Mouse (Mus musculus) layer of hippocampus, adult 2 months (tissue): Measurements from ENCODE around the gene Nox3. TPM values are rescaled to one million over a fixed set of nuclear protein-coding genes. Genes with fewer than 3 reads are reported as not detected.

Source experiments
- DNase-seq, 2 experiments: peaks; one replicate each; pipeline ENCODE4 v3.0.0; 2022; ENCODE audit warnings: low spot score in 2 of 2
- H3K27ac ChIP-seq: fragments of 200-600 bp; 2 replicates; pipeline ENCODE4 v1.8.1; 2022
- H3K4me3 ChIP-seq: fragments of 200-600 bp; 2 replicates; pipeline ENCODE4 v1.8.1; 2022; ENCODE audit warnings: mild to moderate bottlenecking
- CTCF ChIP-seq: fragments of 200-600 bp; conservative IDR thresholded peaks from 2 replicates; pipeline ENCODE4 v1.8.1; 2022; ENCODE audit warnings: antibody characterized with exemption, mild to moderate bottlenecking, moderate library complexity
- long read RNA-seq, 2 experiments: library from polyadenylated mRNA; stranded (forward); transcript quantifications; one replicate each; pipeline ENCODE4 v2.0.0; 2021; ENCODE audit warnings: borderline mapping rate in 2 of 2
- total RNA-seq, 2 experiments: library from RNA; stranded (reverse); gene quantifications; 2 replicates each; pipeline ENCODE4 v1.2.3; 2021

The Nox3 gene
- total RNA-seq = not detected
- long read RNA-seq, experiment 1 = 0 reads
- long read RNA-seq, experiment 2 = 0 reads

DNA sequence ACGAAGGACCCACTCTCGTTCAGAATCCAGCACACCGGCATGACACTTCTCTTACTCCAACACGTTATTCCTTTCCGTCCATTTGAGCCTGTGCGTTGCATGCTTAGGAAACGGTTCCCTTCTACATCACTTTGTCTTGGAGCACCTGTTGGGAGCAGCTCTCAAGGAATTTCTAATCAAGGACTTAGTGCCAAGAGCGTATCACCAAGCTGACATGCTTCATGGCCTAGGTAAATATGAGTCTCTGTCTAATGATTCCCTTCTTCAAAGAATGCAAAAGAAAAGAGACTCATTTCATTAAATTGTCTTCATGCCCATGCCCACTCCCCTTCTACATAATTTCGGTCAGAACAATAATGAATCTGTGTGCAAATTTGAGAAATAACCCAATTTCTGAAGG, at the start of gene Nox3:
Gene Nox3 (minus strand): TSS at position 101 of the 400 bp plus-strand sequence.
- no peak within 1 kb of the TSS for H3K27ac ChIP-seq
- no peak within 1 kb of the TSS for H3K4me3 ChIP-seq
- DNase-seq = no peak
- TF ChIP-seq CTCF = no peak

- no peak for TF ChIP-seq CTCF
- Histone ChIP-seq H3K27ac (no peak overlapping the region), H3K4me3 (no peak overlapping the region)
- no peak for DNase-seq
Observed at GRCm38 (mm10) chr17:3744402-3744801, 48.3 kb upstream of the Nox3 start.

- no peak for TF ChIP-seq CTCF
- no peak overlapping the region for H3K4me3 ChIP-seq
- H3K27ac ChIP-seq = no peak overlapping the region
- DNase-seq = peak in 1 of 2 experiments; percentile 11
Observed at GRCm38 (mm10) chr17:3736936-3737335, 40.9 kb upstream of the Nox3 start.

DNA sequence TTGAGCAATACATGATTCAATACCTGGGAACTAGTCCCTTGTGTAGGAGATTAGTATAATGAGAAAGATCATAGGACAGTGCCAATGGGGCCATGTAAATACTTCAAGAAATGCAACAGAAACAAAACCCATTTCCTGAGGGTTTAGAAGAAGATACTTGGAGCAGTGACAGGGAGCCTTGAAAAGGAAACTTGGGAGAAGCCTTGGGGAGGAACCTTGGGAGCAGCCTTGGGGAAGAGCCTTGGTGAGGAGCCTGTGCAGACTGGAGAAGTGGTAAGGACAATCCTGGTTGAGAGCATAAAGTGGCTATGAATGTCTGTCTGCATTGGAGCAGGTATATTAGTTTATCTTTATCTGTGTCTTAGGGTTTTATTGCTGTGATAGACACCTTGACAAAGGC, 38.2 kb upstream of the Nox3 start:
- no peak for DNase-seq
- TF ChIP-seq CTCF = no peak
- no peak overlapping the region for H3K4me3 ChIP-seq
- H3K27ac ChIP-seq = no peak overlapping the region

- TF ChIP-seq CTCF = no peak
- Histone ChIP-seq H3K27ac (no peak overlapping the region), H3K4me3 (no peak overlapping the region)
- no peak for DNase-seq
Observed at GRCm38 (mm10) chr17:3705350-3705930, 9.4 kb upstream of the Nox3 start.

DNA sequence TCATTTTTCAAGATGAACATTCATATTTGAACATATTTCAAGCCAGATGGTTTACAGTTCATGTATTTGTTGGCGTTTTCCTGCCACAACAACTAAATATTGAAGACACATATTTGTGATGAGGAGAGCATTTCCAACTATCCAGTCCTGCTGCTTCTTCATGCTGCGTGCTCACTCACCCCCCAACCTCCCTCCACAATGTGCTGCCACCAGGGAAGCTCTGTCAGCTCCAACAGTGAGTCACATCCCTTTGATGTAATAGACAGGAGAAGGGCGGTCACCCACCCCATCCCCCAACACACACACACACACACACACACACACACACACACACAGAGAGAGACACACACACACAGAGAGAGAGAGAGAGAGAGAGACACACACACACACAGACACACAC, 6.3 kb upstream of the Nox3 start:
- no peak overlapping the region for H3K27ac ChIP-seq
- no peak for TF ChIP-seq CTCF
- peak; percentile 17 to 47 for DNase-seq
- H3K4me3 ChIP-seq = no peak overlapping the region

DNA sequence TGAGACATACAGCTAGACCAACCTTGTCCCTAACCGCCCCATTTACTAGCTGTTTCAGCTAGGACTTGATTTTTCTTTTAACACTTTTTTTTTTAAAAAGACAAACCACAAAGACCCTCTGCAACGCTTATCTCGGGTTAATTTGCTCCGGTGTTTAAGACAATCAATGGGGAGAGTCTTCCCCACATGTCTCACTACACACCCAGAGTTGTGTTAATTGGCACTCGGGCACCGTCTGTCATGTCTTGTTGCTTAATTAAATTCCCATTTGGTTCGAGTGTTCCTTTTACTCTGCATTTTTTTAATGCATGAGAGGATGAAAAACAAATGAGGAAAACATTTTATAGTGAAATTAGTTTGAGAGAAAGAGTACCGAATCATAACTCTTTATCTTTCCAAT, 3.2 kb downstream of the Nox3 start:
- no peak for DNase-seq
- no peak for TF ChIP-seq CTCF
- Histone ChIP-seq H3K4me3 (no peak overlapping the region), H3K27ac (no peak overlapping the region)

DNA sequence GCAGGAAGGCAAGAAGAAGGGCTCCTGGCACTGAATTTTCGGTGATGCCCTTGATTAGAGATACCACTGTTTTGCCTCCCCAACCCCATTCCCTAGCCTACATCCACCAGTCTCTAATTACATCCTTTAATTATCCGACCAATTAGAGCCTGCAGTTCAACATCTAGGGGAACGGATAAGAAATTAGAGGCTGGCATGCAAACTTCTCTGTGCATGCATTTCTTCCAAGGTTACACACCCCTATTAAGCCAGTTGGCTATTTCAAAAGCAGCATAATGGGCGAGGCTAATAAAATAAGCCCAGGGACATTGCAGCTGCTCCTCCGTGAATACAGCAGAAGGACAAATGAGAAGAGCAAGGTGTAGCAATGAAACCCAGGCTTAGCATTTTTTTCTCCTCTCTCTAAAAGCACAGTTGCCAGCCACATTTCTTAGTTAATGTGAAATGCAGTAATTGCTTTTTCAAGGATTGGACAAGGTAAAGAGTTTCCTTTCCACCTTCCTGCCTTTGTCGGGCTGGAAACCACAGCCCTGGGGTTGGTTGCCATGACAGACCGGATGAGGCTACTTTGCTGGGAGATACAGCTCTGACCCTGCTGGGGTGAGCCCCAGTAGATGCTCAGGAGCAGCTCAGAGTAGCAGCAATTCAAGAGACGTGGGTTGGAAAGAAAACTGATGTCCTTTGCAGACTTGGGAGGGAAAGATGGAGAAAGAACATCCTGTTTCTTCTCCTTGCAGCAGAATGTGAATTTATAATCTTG, 5.4 kb downstream of the Nox3 start:
- Histone ChIP-seq H3K27ac (no peak overlapping the region), H3K4me3 (no peak overlapping the region)
- DNase-seq = no peak
- no peak for TF ChIP-seq CTCF

- TF ChIP-seq CTCF = no peak
- DNase-seq = no peak
- H3K27ac ChIP-seq = no peak overlapping the region
- no peak overlapping the region for H3K4me3 ChIP-seq
Observed at GRCm38 (mm10) chr17:3683662-3684061, 12.4 kb downstream of the Nox3 start.

- no peak overlapping the region for H3K4me3 ChIP-seq
- H3K27ac ChIP-seq = no peak overlapping the region
- peak in 1 of 2 experiments; percentile 1 for DNase-seq
- no peak for TF ChIP-seq CTCF
Observed at GRCm38 (mm10) chr17:3669226-3669625, 26.8 kb downstream of the Nox3 start.

DNA sequence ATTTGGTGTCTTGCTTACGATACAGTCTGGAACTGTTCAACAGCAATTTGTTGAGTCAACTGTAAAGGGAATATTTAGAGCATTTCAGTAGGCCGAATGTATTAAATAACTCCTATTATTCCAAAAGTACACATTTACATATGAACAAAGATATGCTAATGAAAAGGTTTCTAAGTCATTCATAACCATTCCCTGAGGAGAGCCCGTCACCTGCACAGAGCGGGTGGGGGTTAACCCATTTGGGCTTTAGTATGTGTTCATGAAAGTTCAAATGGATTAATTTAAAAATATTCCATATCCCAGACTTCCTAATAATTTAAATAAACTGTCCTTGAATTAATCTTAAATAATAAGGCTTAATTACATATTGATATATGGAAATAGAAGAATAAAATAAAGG, 28.8 kb downstream of the Nox3 start:
- H3K27ac ChIP-seq = no peak overlapping the region
- DNase-seq = no peak
- no peak overlapping the region for H3K4me3 ChIP-seq
- no peak for TF ChIP-seq CTCF

- Histone ChIP-seq H3K27ac (no peak overlapping the region), H3K4me3 (no peak overlapping the region)
- DNase-seq = no peak
- peak; percentile 40 for TF ChIP-seq CTCF
Observed at GRCm38 (mm10) chr17:3665321-3665720, 30.7 kb downstream of the Nox3 start.

DNA sequence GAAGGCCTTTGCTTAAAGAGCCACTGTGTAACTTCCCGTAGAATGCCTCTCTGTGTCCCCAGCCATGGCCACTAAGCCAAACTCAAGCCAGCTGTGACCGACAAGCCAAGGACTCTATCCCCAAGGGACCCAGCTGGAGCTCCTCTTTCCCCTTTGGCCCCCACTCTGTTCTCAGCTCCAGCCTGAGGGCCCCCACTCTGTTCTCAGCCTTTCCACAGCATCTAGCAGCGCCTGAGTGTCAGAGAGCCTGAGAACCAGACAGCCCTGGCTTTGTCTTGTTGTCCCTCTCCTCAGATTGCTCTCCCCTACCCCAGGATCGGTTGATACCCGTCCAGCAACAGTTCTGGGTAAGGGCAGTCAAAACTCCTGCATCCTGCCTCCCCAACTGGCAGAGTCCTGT, 36.6 kb downstream of the Nox3 start:
- Histone ChIP-seq H3K27ac (no peak overlapping the region), H3K4me3 (no peak overlapping the region)
- no peak for DNase-seq
- no peak for TF ChIP-seq CTCF

DNA sequence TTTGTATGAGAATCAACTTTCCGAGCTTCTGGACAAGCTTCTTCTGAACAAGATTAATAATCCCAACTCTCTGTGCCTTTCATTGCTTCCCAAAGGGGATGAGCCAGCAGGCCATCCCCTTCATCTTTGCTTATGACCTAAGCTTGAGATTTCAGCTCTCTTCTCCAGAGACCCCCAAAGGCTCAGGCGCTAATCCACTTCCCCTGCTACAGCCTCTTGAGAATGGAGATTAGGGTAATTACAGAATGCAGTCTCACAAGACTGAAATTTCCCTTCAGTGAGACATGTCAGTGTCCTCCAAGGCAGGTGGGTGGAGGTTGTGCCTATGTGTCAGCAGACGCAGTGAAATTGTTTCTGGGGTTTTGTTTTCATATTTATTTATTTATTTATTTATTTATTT, 45.7 kb downstream of the Nox3 start:
- no peak overlapping the region for H3K27ac ChIP-seq
- H3K4me3 ChIP-seq = no peak overlapping the region
- TF ChIP-seq CTCF = no peak
- DNase-seq = no peak

GRCm38 (mm10) chr17:3643582-3643981, 52.5 kb downstream of the Nox3 start:
- Histone ChIP-seq H3K27ac (no peak overlapping the region), H3K4me3 (no peak overlapping the region)
- DNase-seq = no peak
- no peak for TF ChIP-seq CTCF
